Mouse (Mus musculus) cerebellum, adult (tissue): ENCODE measurements at regions not wholly inside any gene's neighbourhood (a gene's known extent, or its start where the extent isn't known, plus 50 kb on each side); places are given as distances from the start of the nearest gene placed in this dataset.

Source experiments
- ATAC-seq: cut with Nextera tagmentation; 2 replicates; pipeline ENCODE4 v1.9.2; 2017; ENCODE audit warnings: mild to moderate bottlenecking, moderate library complexity, mixed read lengths; ENCODE audit not compliant: insufficient number of reproducible peaks, low FRiP score, low TSS enrichment

DNA sequence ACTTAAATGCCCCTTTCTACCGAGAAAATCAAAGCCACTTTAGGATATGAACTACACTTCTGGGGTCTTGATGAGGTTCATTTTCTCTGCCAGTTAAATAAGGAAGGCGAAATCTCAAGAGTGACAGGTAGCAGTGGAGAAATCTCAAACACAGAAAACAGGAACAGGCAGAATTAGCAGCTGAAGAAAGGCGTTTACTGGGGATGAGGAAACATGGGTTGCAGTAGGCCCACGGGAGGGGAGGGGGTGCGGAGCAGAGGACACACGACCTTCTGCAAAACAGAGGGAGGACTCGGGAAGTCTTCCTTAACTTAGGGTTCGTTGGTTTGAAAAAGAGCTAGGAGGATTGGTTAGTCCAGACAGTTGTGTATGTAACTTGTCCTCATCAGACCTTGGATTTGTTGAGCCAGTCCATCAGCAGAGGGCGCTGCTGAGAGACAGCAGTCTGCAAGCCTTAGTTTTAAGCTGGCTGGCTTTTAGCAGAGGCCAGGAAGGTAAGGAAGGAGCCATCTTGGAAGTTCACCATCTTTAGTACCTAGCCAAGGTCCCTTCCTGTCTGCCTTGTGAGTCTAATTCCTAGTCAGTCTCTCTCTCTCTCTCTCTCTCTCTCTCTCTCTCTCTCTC is 204.0 kb downstream of the Usp46 start:
- ATAC-seq: no peak

DNA sequence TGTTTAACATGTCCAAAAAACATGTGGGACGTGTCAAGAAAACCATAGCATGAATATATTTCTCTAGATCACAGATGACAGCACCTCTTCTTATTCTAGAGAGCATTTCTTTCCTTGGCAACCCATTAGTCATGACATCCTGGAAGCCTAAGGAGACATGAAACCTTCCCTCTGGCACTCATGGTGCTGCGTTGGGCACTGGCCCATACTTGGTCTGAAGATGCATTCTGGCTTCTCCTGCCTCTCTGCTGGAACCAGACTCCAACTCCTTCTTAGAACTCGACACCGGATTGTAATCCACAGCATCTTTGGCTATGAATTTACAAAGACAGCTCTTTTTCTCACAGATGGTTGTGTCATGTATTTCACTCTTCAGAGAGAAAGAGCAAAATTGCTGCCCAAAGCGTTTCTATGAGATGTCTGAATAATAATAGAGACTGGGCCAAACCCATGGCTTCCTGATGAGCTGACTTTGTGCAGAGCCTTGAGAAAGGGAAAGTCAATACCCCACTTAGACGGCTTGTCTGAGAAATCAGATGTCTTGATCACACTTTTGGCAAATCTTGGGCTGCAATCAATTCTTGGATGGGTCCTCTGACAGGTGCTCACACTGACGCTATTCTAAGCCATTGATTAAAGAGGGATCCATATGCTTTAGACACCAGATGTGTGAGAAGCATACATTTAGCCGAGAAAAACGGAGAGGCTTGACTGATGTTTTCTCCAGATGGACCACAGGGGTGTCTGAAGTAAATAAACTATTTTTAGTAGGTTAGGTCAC is 195.4 kb downstream of the Usp46 start:
- no peak for ATAC-seq

DNA sequence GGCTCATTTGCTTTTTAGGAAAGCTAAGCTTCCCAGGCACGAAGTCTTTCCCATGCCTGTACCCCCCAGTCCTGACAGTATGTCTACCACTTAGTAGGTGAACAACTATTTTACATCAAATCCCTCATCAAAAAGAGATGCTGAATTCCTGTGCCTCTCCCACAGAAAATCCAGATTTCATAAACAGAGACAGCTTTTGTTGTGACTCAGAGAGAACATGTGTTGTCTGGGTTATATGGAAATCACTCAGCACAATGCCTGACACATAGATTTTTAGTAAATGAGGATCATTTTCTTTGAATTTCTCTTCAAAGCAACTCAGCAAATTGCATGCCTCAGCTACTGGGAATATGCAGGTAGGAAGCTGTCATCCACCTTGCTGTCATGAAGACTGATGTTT is 193.5 kb downstream of the Usp46 start:
- no peak for ATAC-seq

DNA sequence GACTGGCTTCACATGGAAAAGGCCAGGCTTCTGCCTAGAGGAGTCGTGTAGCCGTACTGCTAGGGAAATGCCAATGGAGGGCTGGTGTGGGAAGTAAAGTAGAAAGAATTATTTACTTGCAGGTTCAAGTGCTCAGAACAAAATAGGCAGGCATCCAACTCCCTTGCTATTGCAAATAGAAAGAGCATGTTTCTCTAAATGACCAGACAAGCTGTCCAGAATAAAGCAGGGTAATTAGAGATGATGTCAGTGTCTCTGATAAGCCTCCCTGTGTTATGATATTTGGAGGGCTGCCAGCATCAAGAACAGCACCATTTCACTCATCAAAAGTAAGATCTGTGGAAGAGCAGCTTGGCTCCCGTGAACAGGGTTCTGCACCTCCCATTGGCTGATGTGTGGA is 192.4 kb downstream of the Usp46 start:
- ATAC-seq: no peak

DNA sequence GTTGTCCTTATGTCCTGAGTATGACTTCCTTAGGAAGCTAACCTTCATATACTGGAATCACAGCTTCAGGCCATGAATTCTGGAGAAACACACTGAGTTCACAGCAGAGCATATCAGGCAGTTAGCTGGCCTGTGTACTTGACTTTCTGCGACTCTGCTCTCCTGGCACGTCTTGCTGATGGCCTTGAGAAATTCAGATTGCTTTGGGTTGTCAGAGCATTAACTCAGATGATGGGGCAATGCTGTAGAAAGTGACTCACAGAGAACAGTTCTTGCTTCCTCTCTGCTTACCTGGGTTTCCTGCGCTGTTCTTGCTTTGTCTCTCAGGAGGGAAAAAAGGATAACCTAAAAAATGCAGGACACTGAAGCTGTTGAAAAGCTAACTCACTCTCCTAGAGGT is 187.3 kb downstream of the Usp46 start:
- no peak for ATAC-seq

DNA sequence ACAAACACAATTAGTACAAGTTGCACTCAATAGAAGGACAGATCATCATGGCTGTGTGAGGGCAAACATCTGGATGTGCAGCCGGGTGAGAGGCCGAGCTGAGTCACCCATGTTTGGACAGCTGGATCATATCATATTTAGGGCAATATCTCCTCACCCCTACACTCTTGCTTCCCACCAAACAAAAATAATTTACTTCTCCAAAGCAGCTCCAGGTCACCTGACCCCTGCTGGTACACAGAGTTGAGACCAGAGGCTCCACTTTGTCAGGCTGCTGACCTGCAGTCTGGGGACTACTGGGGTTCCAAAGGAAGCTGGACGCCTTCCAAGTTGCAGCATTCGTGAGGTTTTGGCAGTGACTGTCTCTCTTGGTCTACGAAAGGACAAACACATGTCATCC is 186.3 kb downstream of the Usp46 start:
- ATAC-seq: peak; percentile 64; the same call in 1 of the 2 replicates

DNA sequence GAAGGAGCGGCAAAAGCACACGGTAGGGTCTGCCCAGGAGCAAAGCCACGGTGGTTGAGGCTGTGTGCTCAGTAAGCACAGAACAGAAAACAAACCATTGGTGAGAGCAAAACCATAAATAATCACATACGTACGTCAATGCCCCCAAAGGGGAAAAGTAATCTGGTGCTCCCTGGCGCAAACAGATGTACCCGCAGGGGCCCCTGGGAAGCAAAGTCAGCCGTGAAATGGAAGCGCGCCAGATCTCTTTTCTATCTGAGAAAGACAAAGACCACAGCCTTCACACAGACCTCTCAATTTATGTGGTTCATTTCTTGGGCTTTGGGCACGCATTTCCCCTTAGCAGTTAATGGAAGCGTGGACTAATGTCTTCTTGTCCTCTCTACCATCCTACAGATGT is 183.2 kb downstream of the Usp46 start:
- no peak; the same call in 1 of the 2 replicates for ATAC-seq

DNA sequence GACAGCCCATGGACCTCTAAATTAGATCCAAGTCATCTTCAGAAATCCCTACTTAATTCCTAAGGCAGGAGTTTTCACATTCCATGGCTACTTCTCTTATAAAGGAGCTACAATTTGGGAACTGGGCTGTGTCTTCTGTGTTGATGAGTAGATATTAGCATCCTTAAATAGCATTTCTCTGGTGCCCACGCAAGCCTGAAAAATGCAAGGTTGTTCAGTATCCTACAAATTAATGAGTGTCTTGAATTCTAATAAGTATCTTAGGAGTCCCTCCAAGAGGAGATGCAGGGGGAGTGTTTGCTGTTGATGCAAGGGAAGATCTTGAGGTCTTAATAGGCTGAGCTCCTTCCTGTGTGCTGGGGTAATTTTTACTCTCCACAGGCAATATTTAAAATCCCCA is 182.5 kb downstream of the Usp46 start:
- no peak for ATAC-seq

DNA sequence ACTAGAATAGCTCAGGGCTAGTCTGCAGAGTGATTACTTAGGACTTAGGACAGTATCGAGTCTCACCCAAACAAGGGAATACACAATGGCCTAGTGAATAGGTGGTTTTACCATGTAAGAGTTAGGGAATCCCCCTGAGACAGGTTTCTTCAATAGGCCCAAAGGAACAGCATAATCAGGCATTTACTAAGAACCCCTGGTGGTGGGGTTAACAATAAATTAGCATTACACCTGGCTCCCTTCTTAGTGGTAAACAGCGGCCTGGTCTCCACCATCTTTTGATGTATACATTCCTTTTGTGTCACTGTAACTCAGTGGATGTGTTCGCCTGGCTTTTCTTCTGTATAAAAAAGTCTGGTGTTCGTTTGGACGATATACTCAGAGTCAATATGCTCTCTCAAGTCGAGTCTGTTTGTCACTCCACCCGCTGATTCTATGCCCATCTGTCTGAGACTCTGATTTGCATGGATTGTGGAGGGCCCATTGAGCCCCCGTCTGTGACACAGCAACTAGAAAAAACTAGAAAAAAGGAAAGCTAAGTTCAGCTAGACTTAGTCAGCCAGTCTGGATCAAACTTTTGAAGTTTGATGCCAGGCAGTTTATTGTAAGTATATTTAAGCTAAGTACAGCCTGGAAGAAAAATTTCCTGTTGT is 180.8 kb downstream of the Usp46 start:
- no peak for ATAC-seq

DNA sequence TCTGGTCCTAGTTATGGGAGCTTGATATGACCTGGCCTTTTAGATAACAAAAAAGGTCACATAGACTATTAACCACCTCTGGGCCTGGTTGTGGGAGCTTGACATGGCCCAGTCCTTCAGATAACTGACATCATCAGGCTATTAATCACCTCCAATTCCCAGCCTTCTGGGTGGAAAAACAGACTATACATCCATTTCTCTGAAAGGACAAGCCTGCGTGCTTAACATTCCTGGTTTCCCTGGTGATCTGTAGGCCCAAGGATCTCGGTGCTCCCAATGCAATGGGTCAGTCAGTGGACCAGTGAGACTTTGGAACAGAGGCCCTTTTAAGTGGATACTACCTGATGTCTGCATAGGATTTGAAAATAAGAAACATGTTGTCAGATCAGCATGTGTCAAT is 179.8 kb downstream of the Usp46 start:
- no peak for ATAC-seq

DNA sequence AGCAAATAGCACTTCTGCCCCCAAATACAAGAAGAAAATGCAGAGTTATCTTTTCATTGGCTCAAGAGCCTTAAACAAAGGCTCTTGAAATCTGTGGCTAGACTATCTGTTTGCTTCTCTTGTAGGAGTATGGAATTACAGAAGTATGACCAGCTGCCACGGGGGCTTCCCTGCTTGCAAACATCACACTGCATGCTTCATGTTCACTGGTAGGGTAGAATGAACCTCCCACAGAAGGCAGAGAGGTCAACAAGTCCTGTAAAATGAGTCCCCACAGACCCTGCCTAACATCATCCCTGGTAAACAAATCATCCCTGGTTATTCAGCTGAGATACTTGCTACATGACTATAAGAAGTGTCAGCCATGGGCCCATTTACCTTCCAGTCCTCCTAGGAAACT is 178.9 kb downstream of the Usp46 start:
- no peak for ATAC-seq

DNA sequence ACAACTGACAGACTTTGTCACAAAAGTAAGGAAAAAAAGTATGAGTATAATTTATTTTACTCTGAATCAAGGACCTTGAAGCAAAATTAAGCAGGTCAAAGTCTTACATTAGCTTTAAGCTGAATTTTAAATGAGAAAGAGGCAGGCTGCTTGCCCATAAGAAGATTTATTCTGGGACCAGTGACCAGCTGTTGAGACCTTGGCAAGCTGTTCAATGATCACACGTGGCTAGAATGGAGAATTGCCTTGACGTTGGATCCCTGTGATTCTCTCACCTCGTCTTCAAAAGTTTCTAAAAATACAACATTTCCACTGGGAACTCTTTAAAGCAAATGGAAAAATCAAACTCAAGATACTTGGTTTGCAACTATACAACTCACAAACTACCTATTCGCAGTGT is 177.3 kb downstream of the Usp46 start:
- ATAC-seq: no peak

DNA sequence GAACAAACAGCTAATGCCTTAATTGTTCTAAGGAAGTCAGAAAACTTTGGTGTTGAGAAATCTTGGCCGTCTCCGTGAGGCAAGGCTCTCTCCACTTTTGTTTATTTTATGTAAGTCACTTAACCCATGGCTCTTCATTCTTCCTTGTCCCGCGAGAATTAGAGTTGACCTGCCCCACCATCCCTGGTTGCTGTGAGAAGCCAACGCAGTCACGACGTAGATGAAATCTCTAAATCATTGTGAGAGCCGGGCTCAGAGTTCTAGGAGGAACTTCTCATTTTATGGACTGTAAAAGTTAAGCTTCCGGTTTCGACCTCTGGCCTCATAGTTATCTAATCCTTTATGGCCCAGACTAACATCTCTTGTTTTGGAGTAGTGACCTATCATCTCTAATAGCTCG is 176.6 kb downstream of the Usp46 start:
- ATAC-seq: no peak

DNA sequence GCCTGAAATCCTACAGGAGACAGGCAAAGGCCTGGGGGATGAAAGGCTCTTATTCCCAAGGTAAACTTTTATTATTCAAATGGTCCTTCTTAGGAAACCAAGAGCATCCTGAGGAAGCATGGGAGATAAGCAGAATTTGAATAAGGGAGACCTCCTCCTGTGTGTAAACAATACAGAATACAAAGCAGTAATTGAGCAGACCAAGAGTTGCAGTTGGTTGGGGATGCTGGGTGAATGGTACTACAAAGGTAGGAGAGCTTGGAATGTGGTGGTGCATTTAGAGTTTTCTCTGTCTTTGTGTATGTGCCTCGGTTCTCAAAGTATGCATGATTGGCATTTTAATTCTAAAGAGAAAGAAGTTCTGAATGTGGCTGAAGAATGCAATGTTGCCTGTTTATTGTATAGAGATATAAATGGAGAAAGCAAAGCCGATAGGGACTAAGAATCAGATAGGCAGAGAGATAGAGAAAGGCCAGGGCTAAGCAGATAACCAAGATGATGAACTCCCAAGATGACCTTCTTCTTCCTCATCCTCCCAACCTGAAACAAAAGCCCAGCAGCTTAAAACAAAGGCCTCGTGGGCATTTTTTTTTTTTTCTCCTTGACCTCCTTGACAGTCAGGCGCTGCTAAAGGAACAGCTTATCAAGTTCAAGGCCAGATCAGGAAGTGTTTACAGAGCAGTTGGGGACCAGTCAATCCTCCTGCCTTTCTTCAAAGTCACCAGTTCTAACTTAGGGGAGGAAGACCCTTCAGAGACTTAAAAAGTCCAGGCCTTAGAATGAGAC is 175.6 kb downstream of the Usp46 start:
- ATAC-seq: no peak

DNA sequence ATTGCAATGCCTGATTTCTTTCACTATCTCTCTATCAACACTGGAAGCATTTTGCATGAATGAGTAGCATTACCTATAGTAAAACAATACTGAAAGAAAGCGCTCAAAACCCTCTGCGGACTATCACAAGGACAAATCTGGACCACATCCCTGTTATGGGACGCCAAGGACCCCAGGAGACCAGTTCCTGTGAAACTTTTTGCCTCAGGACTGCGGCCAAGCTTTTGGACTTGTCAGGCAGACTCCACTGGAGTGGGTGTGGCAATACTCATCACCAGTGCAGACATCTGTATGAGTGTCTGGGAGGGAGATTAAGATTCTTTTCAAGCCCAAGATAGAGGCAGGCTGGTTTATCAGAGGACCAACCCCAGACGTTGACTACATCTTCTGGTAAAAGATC is 173.0 kb downstream of the Usp46 start:
- no peak for ATAC-seq

DNA sequence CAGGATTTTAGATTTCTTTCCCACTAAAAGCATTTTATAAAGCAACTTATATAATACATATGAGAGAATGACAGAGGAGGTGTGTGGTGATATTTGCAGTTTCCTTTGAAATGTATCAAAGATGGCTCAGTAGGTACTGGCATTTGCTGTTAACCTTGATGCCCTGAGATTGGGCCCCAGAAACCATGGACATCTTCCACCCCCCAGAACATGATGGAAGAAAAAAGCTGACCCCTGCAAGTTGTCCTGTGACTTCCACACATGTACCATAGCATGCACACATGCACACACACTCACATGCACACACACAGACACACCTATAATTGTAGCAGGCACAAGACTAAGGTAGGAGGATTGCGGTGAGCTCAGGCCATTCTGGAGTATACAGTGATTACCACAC is 171.4 kb downstream of the Usp46 start:
- ATAC-seq: no peak

DNA sequence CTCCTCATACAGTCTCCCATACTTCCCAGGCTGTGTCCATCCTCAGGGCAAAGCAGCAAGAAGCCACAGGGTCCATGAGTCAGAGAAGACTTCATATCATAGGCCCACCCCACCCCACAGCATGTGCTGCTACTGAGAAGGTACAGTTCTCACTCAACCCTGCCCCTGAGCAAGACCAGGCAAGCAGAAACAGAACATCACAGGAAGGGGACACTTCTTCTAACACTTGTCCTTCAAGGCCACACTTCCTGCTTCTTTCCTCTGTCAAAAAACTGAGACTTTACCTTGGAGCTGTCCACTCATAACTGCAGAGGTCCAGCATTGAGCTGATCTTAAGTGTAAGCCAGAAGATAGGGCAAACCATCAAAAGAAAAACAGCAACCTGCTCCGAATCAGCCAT is 166.6 kb downstream of the Usp46 start:
- no peak for ATAC-seq

DNA sequence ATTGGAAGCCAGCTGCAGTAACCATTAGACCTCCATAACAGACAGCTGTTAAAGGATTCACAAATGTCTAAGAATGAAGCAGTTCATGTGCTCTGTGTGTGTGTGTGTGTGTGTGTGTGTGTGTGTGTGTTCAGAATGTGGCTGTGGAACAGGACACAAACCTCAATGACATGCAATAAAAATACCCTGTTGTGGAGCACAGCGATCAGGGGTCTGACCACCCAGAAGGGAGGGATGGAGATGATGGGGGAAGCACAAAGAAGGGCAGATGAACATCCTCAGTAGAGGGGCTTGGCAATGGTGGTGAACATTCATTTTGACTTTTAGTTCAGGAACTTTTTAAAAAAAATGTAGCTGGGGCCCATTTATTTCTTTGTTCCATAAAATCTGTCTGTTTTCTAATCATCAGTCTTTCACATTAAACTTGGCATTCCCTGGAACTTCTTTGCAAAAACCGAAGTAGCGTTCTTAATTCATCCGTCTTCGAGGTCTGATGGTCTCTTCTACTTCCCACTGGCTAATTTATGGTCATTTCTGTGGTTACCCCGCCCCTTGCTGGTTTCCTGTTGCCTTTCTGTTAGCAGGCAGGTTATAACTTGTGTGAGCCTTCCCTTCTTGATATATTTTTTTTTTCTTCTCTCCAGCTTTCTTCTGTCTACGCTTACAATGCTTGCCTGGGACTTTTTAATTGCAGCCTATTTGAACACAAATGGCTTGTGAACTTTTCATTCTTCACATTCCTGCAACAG is 165.6 kb downstream of the Usp46 start:
- no peak for ATAC-seq

DNA sequence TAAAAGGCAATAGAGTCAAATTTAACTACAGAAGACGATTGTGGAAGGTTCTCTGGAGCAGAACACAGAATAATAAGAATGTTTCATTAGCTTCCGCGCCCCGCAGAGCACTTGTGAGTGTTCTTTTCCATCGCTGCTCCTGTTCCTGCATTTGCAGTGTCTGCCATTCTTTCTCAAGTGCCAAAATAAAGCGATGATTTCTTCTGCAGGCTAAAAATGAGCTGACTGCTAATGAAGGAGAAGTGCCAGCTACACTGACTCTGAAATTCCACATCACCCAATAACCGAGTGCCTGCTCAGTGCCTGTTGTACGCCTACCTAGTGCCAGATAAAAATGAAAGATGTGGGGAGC is 165.0 kb downstream of the Usp46 start:
- peak; percentile 36; the same call in 1 of the 2 replicates for ATAC-seq

DNA sequence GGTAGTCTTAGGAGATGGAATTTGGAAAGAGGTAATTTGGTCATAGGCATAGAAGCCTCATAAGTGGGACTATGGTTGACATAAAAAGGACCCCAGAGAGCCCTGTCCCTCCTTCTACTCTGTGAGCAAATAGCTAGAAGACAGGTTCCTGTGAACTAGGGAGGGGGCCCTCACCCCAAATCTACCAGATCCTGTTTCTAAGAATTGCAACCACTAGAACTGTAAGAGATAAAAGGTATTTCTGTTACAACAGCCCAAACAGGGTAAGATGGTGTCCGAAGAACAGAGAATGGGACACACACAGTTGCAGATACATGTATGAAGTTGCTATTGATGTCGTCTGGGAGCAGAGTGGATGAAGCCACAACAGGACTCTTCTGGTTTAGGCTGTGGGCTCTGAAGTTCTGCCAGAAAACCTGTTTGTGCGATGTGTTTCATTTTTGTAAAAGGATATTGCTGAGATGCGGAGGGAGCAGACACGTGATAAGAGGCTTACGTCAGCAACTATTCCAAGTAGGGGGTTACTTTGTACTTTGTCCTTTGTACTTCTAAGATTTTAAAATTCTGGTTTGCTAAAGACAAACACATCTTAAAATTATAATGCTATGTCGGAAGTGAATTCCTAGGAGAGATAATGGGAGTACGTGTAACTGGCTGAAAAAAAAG is 164.0 kb downstream of the Usp46 start:
- ATAC-seq: no peak
